Mouse (Mus musculus): Measurements from ENCODE around the gene Evpl. TPM values are rescaled to one million over a fixed set of nuclear protein-coding genes. Genes with fewer than 3 reads are reported as not detected.

Gene Evpl
- polyA plus RNA-seq, 1 experiment from 2014 or later, result 0.76 TPM

- no peaks in the 10 kb centered on the region for H3K9me3 ChIP-seq
- no peak overlapping the region for H3K9ac ChIP-seq
- H3K27me3 ChIP-seq (replicated peaks), result no peaks in the 10 kb centered on the region
- H3K27ac ChIP-seq, result no peak overlapping the region
- H3K4me2 ChIP-seq (replicated peaks), result no peak overlapping the region
- H3K36me3 ChIP-seq, result peaks cover 24% of the 10 kb centered on the region
- 93% methylated on average over 3 of the region's 3 CpGs for WGBS
- no peak overlapping the region for H3K4me3 ChIP-seq
- ATAC-seq (ENCODE audit: low FRiP score, low read depth), result no peak
- H3K4me1 ChIP-seq, result 0 out of 2 replicates have a peak, but pooled peaks cover 2% of the 10 kb centered on the region
These were observed 34.7 kb downstream of the Evpl start for GRCm38 (mm10) chr11:116203150-116203549.

DNA sequence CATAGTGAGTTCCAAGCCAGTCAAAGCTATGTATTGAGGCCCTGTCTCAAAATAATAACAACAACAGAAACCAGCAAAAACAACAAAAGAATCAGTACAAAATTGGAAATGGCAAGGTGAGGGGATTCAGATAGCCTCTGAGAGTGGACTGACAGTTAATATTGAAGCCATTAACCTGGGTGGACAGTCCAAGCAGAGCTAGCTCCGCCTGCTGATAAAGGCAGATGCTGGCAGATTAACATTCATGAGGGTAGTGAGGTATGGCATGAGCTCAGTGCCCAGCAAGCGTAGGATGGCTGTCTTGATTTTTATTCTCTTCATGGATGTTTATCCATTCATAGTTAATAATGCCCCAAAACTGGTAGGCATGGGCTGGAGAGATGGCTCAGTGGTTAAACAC is 36.7 kb downstream of the Evpl start:
- no peak for ATAC-seq (ENCODE audit: low FRiP score, low read depth)
- WGBS, result 82% methylated on average over 2 of the region's 2 CpGs
- peaks cover 10% of the 10 kb centered on the region for H3K4me1 ChIP-seq
- no peak overlapping the region for H3K27ac ChIP-seq
- no peak overlapping the region for H3K9ac ChIP-seq
- H3K27me3 ChIP-seq (replicated peaks), result no peaks in the 10 kb centered on the region
- H3K36me3 ChIP-seq, result peaks cover 11% of the 10 kb centered on the region
- H3K4me2 ChIP-seq (replicated peaks), result no peak overlapping the region
- no peak overlapping the region for H3K4me3 ChIP-seq
- H3K9me3 ChIP-seq, result no peaks in the 10 kb centered on the region

- Histone ChIP-seq H3K4me1 (peaks cover 10% of the 10 kb centered on the region), H3K9ac (peak within 1 kb of the TSS; percentile 84), H3K4me2 (replicated peaks) (peak within 1 kb of the TSS; percentile 74), H3K27me3 (replicated peaks) (no peaks in the 10 kb centered on the region), H3K36me3 (peaks cover 5% of the 10 kb centered on the region; the same call in 1 of the 2 replicates), H3K9me3 (no peaks in the 10 kb centered on the region), H3K27ac (peak within 1 kb of the TSS; percentile 94), H3K4me3 (peak within 1 kb of the TSS; percentile 73)
- peak; percentile 98 for ATAC-seq (ENCODE audit: low FRiP score, low read depth)
- under 1% methylated on average over 62 of the region's 62 CpGs for WGBS
These were observed 39.0 kb downstream of the Evpl start, which contains the start of the genes Ten1 and Acox1 for GRCm38 (mm10) chr11:116198639-116199531. Gene Ten1 (plus strand): TSS chr11:116198855. Gene Acox1 (minus strand): TSS chr11:116199045.

- no peaks in the 10 kb centered on the region for H3K27me3 ChIP-seq (replicated peaks)
- ATAC-seq (ENCODE audit: low FRiP score, low read depth), result no peak
- peak overlapping the region; percentile 94; the same call in 1 of the 2 replicates for H3K27ac ChIP-seq
- peak overlapping the region; percentile 84 for H3K9ac ChIP-seq
- peaks cover 5% of the 10 kb centered on the region; the same call in 1 of the 2 replicates for H3K36me3 ChIP-seq
- peak overlapping the region; percentile 74 for H3K4me2 ChIP-seq (replicated peaks)
- no peaks in the 10 kb centered on the region for H3K9me3 ChIP-seq
- WGBS, result 28% methylated on average over 13 of the region's 13 CpGs
- peak overlapping the region; percentile 73 for H3K4me3 ChIP-seq
- peaks cover 10% of the 10 kb centered on the region for H3K4me1 ChIP-seq
These were observed 39.7 kb downstream of the Evpl start for GRCm38 (mm10) chr11:116198132-116198531.

- H3K4me2 ChIP-seq (replicated peaks), result peak overlapping the region; percentile 74
- H3K27ac ChIP-seq, result no peak overlapping the region
- ATAC-seq (ENCODE audit: low FRiP score, low read depth), result no peak
- no peaks in the 10 kb centered on the region for H3K9me3 ChIP-seq
- H3K9ac ChIP-seq, result no peak overlapping the region
- H3K4me3 ChIP-seq, result no peak overlapping the region
- no peaks in the 10 kb centered on the region for H3K27me3 ChIP-seq (replicated peaks)
- H3K4me1 ChIP-seq, result peaks cover 10% of the 10 kb centered on the region
- 92% methylated on average over 6 of the region's 6 CpGs for WGBS
- H3K36me3 ChIP-seq, result peaks cover 5% of the 10 kb centered on the region; the same call in 1 of the 2 replicates
These were observed 40.3 kb downstream of the Evpl start for GRCm38 (mm10) chr11:116197584-116197906.

DNA sequence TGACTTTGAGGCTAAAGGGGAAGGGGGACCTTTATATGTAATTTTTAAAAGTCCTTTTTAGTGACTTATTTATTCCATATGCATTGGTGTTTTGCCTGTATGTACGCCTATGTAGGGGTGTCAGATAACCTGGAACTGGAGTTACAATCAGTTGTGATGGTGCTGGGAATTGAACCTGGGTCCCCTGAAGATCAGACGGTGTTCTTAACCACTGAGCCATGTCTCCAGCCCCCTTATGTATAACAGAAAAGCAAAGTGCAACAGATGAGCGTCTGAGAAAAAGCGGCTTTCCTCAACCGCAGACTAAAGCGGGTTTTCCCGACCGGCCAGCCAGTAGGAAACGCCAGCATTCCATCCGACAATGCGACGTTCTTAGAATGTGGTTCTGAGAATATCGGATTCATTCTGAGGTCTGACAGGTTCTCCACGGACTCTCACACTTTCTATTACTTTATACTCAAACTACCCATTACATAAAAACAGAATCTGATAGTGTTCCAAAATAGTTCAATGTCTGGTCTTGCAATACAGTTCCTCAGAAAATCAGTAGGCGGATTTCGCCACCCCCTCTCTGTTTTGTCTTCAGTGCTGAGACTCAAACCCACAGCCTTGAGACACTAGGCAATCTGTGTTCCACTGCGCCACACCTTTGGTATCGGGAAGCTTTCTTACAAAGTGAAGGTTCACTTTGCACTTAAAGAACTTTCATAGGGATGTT is 40.9 kb downstream of the Evpl start:
- H3K4me2 ChIP-seq (replicated peaks), result peak overlapping the region; percentile 74
- no peaks in the 10 kb centered on the region for H3K9me3 ChIP-seq
- no peak overlapping the region for H3K4me3 ChIP-seq
- no peak overlapping the region for H3K9ac ChIP-seq
- peaks cover 3% of the 10 kb centered on the region; the same call in 1 of the 2 replicates for H3K36me3 ChIP-seq
- H3K27ac ChIP-seq, result no peak overlapping the region
- WGBS, result 94% methylated on average over 18 of the region's 18 CpGs
- no peak for ATAC-seq (ENCODE audit: low FRiP score, low read depth)
- no peaks in the 10 kb centered on the region for H3K27me3 ChIP-seq (replicated peaks)
- peaks cover 10% of the 10 kb centered on the region for H3K4me1 ChIP-seq

DNA sequence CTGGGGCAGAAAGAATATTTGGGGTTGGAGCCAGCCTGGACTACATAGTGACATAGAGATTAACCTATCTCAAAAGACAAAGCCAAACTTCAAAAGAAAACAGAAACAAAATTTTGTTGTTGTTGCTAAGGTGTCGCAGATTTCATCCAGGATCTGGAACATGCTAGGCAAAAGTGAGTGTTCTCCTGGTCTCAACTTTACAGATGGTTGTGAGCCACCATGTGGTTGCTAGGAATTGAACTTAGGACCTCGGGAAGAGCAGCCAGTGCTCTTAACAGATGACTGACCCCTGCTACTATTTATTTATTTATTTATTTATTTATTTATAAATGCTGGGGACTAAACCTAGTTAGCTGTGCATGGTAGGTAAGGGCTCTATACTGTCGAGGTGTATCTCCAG is 41.5 kb downstream of the Evpl start:
- Histone ChIP-seq H3K36me3 (no peaks in the 10 kb centered on the region), H3K4me2 (replicated peaks) (no peak overlapping the region), H3K9ac (no peak overlapping the region), H3K4me1 (peaks cover 10% of the 10 kb centered on the region), H3K27ac (no peak overlapping the region), H3K27me3 (replicated peaks) (no peaks in the 10 kb centered on the region), H3K4me3 (no peak overlapping the region), H3K9me3 (no peaks in the 10 kb centered on the region)
- ATAC-seq (ENCODE audit: low FRiP score, low read depth), result no peak
- WGBS, result 86% methylated on average over 3 of the region's 3 CpGs

DNA sequence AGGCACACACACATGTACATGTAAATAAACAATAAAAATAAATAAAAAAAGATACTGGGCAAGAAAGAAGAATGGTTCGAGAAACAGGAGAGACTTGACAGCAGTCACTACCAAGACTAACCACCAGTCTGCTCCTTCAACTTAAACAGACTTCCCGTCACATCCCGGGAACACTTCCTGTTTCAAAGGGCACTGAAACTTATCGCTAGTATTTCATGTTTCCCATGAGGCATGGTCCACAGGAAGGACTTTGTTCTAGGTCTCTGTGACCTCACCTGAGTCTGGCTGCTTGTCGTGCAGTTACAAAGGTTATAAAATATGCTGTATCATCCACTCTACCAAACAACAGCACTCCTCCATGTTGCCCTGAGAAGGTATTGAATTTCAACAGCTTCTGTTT is 42.6 kb downstream of the Evpl start:
- ATAC-seq (ENCODE audit: low FRiP score, low read depth), result no peak
- H3K4me2 ChIP-seq (replicated peaks), result no peak overlapping the region
- 0 out of 2 replicates have a peak, but pooled peaks cover 8% of the 10 kb centered on the region for H3K36me3 ChIP-seq
- 82% methylated on average over 5 of the region's 5 CpGs for WGBS
- peaks cover 10% of the 10 kb centered on the region for H3K4me1 ChIP-seq
- no peaks in the 10 kb centered on the region for H3K9me3 ChIP-seq
- no peak overlapping the region for H3K9ac ChIP-seq
- no peaks in the 10 kb centered on the region for H3K27me3 ChIP-seq (replicated peaks)
- H3K4me3 ChIP-seq, result no peak overlapping the region
- no peak overlapping the region for H3K27ac ChIP-seq

DNA sequence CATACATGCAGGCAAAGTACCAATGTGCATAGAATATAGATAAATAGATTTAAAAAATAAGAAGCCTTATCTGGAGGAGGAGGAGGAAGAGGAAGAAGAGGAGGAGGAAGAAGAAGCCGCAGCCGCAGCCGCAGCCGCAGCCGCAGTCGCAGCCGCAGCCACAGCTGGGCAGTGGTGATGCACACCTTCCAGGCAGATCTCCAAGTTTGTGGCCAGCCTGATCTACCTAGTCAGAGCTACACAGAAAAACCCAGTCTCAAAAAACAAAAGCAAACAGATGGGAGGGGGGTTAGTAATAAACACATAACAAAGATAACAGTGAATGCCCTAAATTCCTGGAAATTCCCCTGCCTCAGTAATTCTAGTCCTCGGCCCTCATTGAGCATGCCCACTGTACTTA is 43.3 kb downstream of the Evpl start:
- WGBS, result 94% methylated on average over 8 of the region's 8 CpGs

GRCm38 (mm10) chr11:116187226-116187930 is 50.5 kb downstream of the Evpl start:
- Histone ChIP-seq H3K9me3 (no peaks in the 10 kb centered on the region), H3K27me3 (replicated peaks) (no peaks in the 10 kb centered on the region), H3K4me3 (no peak overlapping the region), H3K36me3 (peaks cover 50% of the 10 kb centered on the region), H3K4me2 (replicated peaks) (no peak overlapping the region), H3K4me1 (no peaks in the 10 kb centered on the region), H3K27ac (no peak overlapping the region), H3K9ac (no peak overlapping the region)
- no peak for ATAC-seq (ENCODE audit: low FRiP score, low read depth)
- WGBS, result 50% methylated on average over 11 of the region's 11 CpGs

More for the DNA sequence above, 43.3 kb downstream of the Evpl start:
- no peaks in the 10 kb centered on the region for H3K9me3 ChIP-seq
- H3K4me3 ChIP-seq, result no peak overlapping the region
- no peak overlapping the region for H3K9ac ChIP-seq
- H3K36me3 ChIP-seq, result peaks cover 9% of the 10 kb centered on the region; the same call in 1 of the 2 replicates
- H3K27ac ChIP-seq, result no peak overlapping the region
- no peaks in the 10 kb centered on the region for H3K27me3 ChIP-seq (replicated peaks)
- ATAC-seq (ENCODE audit: low FRiP score, low read depth), result no peak
- H3K4me2 ChIP-seq (replicated peaks), result no peak overlapping the region
- peaks cover 10% of the 10 kb centered on the region for H3K4me1 ChIP-seq

- Histone ChIP-seq H3K9me3 (no peaks in the 10 kb centered on the region), H3K27me3 (replicated peaks) (no peaks in the 10 kb centered on the region), H3K4me2 (replicated peaks) (no peak overlapping the region), H3K36me3 (peaks cover 59% of the 10 kb centered on the region), H3K4me1 (no peaks in the 10 kb centered on the region), H3K4me3 (no peak overlapping the region), H3K9ac (no peak overlapping the region), H3K27ac (no peak overlapping the region)
- ATAC-seq (ENCODE audit: low FRiP score, low read depth), result no peak
- 86% methylated on average over 11 of the region's 11 CpGs for WGBS
These were observed 51.5 kb downstream of the Evpl start for GRCm38 (mm10) chr11:116186360-116186759.

DNA sequence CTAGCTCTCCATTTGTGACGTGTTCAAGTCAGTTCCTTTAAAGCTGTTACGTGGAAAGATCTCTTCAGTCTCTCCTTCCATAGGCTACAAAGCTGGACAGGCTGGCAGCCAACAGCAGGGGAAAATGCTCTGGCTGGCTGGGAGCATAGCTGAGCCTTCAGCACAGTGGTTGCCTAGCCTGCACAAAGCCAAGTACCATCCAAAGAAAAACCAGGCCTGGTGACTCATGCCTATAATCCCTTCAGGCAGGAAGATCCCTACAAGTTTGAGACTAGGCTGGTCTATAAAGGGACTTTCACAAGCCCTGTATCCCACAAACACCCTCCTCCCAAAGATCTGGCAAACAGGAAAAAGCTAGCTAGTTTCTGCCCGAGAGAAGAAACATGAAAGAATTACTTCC is 52.0 kb downstream of the Evpl start:
- ATAC-seq (ENCODE audit: low FRiP score, low read depth), result no peak
- WGBS, result 88% methylated on average over 3 of the region's 3 CpGs
- H3K27ac ChIP-seq, result no peak overlapping the region

More for the DNA sequence above, 52.0 kb downstream of the Evpl start:
- Histone ChIP-seq H3K27me3 (replicated peaks) (no peaks in the 10 kb centered on the region), H3K4me3 (no peak overlapping the region), H3K4me1 (no peaks in the 10 kb centered on the region), H3K9me3 (no peaks in the 10 kb centered on the region), H3K4me2 (replicated peaks) (no peak overlapping the region), H3K36me3 (peaks cover 55% of the 10 kb centered on the region), H3K9ac (no peak overlapping the region)

All from neural tube, embryonic 12.5 days (tissue).